Mouse (Mus musculus): ENCODE results near the gene Col6a1. TPM values are rescaled to one million over a fixed set of nuclear protein-coding genes. Genes with fewer than 3 reads are reported as not detected.
A peak's percentile ranks its signal among the peaks of the same experiment; 100 is the strongest.

The Col6a1 gene
- total RNA-seq, 2 experiments from 2014 or later, result 37.5 to 51.9 TPM

DNA sequence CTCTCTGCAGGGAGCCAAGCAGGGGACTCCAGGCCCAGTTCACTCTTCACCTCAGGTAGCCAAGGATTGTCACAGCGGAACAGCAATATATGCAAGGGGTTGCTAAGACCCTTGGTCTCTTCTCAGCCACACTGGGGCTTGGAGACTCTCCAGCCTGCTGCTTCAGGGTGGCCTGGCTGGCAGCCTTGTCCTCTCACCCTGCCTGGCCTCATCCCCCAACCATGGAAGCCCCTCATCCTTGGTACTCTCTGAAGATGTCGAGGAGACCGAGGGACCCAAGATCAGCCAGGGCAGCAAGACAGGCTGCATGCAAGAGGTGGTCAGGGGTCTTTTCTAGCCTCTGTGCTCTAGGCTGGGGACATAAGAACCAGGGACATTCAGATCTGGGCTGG lies 7.7 kb upstream of the Col6a1 start:
- H3K4me3 ChIP-seq, result 0 out of 2 replicates have a peak overlapping the region, but pooled peaks have one; percentile 21
- intact Hi-C loops (cut with DNase I), result loop anchor here (1.0 to 5.0 kb wide), 5 partner anchors 66 to 279 kb away; partner anchors contain the start of genes Col6a2, Mcm3ap and Ybey
- TF ChIP-seq CTCF (IDR thresholded peaks at IDR 0.05), result no peak

DNA sequence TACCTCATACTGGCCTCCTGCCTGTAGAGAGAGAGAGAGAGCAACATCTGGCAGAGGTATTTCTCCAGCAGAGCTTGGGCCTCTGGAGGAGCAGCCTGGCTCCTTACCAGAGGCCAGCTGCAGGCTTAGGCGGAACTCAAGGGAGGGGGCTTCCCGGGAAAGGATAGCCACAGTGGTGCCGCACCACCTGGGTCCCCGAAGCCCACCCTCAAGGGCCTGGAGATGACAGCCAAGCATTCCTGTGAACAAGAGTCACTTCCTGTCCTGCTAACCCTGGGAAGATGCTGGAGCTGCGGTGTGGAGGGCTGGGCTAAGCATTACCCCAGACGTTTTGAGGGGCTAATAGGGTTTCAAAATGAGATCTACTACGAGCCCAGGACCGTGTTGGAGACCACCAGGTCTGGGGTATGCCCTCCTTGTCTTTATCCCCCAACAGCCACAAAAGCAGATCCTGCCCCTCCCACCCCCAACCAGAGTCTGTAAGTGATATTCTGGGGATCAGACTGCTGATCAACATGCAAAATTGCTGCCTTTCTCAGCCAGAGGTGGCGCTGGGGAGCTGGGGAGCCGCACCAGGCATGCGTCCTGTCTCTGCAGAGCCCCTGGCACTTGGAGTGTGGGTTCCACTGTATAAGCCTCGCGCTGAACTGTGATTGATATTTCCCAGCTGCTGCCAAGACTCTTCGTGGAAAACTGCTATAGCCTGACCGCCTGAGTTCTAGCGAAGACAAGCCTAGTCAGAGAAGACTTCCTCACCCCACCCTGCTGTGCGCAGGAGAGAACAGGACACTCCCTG lies 7.1 kb upstream of the Col6a1 start:
- intact Hi-C loops (cut with DNase I), result loop anchor here (5.0 kb wide), 3 partner anchors 66 to 266 kb away; partner anchors contain the start of genes Mcm3ap and Ybey
- Histone ChIP-seq H3K27ac (peak overlapping the region; percentile 45; the same call in 1 of the 2 replicates), H3K4me3 (0 out of 2 replicates have a peak overlapping the region, but pooled peaks have one; percentile 21)
- DNase-seq (ENCODE audit: extremely low spot score in 1 of 2, low spot score in 2 of 2), result peak; percentile 66 to 79
- peak; percentile 70 for TF ChIP-seq CTCF (IDR thresholded peaks at IDR 0.05)

More for the DNA sequence above, 7.7 kb upstream of the Col6a1 start:
- DNase-seq (ENCODE audit: extremely low spot score in 1 of 2, low spot score in 2 of 2), result no peak
- peak overlapping the region; percentile 45; the same call in 1 of the 2 replicates for H3K27ac ChIP-seq

DNA sequence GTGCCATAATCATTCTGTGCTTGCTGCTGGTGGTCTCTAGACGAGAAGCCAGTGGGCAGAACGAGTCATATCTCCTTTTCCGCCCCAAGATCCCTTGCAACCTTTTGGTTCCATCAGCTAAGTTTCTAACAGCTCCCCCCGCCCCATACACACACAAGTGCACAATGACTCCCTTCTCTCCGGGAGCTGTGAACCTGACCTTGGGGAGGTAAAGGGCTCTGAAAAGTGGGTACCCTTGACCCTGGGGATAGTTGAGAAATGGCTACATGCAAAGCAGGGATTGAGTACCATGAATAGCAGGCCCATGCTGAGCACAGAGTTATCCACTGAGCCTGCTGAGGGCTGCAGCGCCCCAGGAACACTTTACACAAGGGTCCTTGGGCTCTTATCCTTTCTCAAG lies 6.4 kb upstream of the Col6a1 start:
- no peak for TF ChIP-seq CTCF (IDR thresholded peaks at IDR 0.05)
- Histone ChIP-seq H3K4me3 (no peak overlapping the region), H3K27ac (no peak overlapping the region; the same call in 1 of the 2 replicates)
- intact Hi-C loops (cut with DNase I), result loop anchor here (5.0 kb wide), 3 partner anchors 65 to 265 kb away; partner anchors contain the start of genes Mcm3ap and Ybey
- DNase-seq (ENCODE audit: extremely low spot score in 1 of 2, low spot score in 2 of 2), result peak in 1 of 2 experiments; percentile 7

DNA sequence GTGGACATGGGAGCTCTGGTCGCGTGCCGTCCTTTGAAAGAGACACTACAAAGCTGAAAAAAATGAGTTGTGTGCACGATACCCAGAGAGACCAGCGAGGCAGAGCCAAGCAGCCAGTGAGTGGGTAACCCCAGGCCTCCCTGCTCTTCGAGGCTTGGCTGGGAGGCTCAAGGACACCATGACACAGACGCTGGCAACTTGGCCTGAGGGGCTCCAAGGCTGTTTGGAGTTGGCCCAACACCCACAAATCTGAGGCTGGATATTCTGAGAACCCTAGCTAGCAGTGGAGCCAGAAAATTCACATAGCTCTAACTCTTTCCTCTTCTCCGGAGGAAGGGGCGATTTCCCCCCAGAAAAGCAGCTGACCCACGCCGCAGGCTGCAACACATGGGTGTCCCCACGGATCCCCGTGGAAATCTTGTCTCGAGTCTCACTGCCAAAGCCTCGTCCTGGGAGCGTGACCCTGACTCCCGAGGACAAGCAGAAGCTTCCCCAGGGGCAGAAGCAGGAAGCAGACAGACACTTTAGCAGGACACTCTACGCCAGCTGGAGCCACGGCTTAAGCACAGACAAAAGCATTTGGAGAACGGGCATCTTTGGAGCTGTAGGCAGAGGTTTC lies 5.8 kb upstream of the Col6a1 start:
- no peak for TF ChIP-seq CTCF (IDR thresholded peaks at IDR 0.05)
- H3K27ac ChIP-seq, result peak overlapping the region; percentile 47; the same call in 1 of the 2 replicates
- DNase-seq (ENCODE audit: extremely low spot score in 1 of 2, low spot score in 2 of 2), result peak in 1 of 2 experiments; percentile 15
- H3K4me3 ChIP-seq, result no peak overlapping the region
- intact Hi-C loops (cut with DNase I), result loop anchor here (5.0 kb wide), 3 partner anchors 64 to 264 kb away; partner anchors contain the start of genes Mcm3ap and Ybey

DNA sequence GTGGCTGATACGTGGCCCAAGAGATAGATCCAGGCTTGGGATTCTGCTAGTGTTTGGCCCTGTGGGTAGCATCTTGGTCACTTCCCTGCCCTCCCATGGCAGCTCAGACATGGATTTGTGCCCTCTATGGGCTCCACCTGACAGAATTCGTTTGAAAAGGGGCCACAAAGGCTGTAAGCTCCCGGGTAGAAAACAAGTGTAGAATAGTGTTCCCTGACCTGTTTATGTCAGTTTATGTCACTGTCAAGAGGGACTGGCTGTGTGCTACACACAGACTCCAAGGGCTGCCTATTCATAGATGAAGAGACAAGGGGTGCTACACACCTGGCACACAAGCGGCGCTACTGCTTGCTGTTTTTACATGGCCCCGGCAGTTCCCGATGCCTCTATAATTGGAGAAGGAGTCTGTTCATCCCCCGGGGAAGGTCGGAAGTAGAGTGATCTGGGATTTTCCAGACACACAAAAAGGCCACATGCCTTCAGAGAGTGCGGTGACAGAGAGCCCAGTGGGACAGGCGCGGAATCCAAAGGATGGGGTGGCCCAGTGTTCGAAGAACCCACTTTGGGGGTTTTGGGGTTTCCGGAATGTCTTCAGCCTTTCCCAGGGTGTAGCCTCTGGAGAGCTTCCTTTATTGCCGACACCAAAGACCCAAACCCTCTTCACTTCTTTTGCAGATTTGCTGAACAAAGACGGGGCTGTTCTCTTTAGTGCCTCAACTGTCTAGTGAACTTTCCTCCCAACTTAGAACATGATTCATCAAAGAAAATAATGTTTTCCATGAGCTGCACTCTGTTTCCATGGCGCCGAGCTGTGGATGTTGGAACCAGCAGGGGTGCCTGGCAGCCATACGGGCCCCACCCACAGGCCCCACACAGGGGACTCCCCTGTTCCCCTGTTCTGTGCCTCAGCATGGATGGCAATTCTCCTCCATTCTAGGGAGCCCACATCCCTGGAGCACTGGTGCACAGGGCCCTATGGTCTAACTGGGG lies 4.0 kb upstream of the Col6a1 start:
- peak overlapping the region; percentile 71; the same call in 1 of the 2 replicates for H3K27ac ChIP-seq
- H3K4me3 ChIP-seq, result no peak overlapping the region
- no peak for TF ChIP-seq CTCF (IDR thresholded peaks at IDR 0.05)
- peak; percentile 66 to 73 for DNase-seq (ENCODE audit: extremely low spot score in 1 of 2, low spot score in 2 of 2)
- intact Hi-C loops (cut with DNase I), result loop anchor here (5.0 kb wide), 3 partner anchors 63 to 263 kb away; partner anchors contain the start of genes Mcm3ap and Ybey

DNA sequence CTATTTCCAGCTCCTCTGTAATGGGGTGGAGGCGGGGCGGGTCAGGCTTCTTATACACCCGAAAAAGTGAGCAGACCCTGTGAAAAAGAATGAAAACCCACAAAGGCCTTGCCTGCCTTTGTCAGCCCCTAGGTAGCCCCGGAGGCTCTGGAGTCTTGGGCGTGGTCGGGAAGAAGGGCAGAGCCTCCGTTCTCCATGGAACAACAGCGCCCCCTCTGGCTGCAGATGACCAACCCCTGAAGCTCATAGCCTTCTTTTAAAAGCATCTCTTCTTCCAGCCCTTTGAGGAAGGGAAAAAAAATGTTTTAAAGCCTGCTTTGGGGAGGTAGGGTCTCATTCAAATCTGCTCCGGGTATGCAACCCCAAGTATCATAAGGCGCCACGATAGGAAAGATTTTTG lies 2.4 kb upstream of the Col6a1 start:
- H3K4me3 ChIP-seq, result no peak overlapping the region
- H3K27ac ChIP-seq, result no peak overlapping the region
- intact Hi-C loops (cut with DNase I), result no loop called here
- TF ChIP-seq CTCF (IDR thresholded peaks at IDR 0.05), result peak; percentile 68
- DNase-seq (ENCODE audit: extremely low spot score in 1 of 2, low spot score in 2 of 2), result peak; percentile 56 to 64

DNA sequence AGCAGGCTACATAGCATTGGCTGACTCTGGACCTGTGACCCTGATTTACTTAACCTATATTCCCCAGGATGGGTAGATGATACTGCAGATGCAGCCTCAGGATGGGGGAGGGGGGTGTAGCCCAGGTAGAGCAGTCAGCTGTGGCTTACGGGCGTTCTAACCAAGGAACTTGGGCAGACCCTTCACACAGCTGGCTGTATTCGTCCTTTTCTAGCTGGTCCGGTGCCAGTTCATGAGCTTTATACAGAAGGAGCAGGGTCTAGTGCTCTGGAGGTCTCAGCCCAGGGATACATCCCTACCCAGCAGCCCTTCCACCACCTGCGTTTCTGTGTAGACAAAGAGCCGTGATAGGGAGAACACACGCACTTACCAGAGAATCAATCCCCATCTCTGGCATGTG lies 1.3 kb upstream of the Col6a1 start:
- no peak overlapping the region for H3K27ac ChIP-seq
- intact Hi-C loops (cut with DNase I), result no loop called here
- peak in 1 of 2 experiments; percentile 9 for DNase-seq (ENCODE audit: extremely low spot score in 1 of 2, low spot score in 2 of 2)
- no peak overlapping the region for H3K4me3 ChIP-seq
- no peak for TF ChIP-seq CTCF (IDR thresholded peaks at IDR 0.05)

DNA sequence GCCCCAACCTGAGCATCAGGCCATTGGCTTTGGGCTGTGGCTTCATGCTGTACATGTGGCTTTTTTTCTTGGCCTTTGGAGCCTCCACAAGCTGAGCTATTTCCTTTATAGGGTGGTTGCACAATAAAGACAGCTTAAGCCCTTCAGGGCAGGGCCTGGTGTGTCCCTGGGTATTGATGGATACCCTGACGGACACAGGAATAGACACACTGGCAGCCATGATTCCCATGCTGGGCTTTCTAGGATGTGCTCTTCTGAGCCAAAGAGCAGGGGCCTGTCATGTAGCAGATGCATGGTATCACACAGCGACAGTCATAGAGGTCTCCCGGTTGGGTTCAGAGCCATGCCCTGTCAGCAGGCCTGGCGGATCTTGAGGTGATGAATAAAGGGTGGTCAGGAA lies 898 bp upstream of the Col6a1 start:
- intact Hi-C loops (cut with DNase I), result no loop called here
- Histone ChIP-seq H3K27ac (no peak overlapping the region), H3K4me3 (no peak overlapping the region)
- peak in 1 of 2 experiments; percentile 1 for DNase-seq (ENCODE audit: extremely low spot score in 1 of 2, low spot score in 2 of 2)
- no peak for TF ChIP-seq CTCF (IDR thresholded peaks at IDR 0.05)

DNA sequence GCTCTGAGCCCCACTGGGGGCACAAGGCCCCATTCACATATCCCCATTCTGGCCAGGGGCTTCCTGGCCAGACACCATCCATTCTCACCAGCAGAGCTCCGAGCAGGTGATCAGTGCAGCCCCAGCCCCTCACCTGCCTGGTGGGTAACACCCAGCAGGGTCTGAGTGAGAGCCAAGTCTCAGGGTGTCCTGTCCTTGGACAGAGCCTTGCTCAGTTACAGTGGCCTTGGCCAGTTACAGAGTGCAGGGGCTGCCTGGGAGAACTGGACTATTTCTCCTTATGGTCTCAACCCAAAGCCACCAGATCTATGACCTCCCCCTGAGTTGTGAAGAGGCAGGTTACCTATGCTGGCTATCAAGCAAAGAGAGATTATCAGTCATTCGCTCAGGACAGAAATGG lies 871 bp downstream of the Col6a1 start:
- peak overlapping the region; percentile 40 for H3K4me3 ChIP-seq
- no peak overlapping the region for H3K27ac ChIP-seq
- no peak for TF ChIP-seq CTCF (IDR thresholded peaks at IDR 0.05)
- peak in 1 of 2 experiments; percentile 11 for DNase-seq (ENCODE audit: extremely low spot score in 1 of 2, low spot score in 2 of 2)
- intact Hi-C loops (cut with DNase I), result no loop called here

DNA sequence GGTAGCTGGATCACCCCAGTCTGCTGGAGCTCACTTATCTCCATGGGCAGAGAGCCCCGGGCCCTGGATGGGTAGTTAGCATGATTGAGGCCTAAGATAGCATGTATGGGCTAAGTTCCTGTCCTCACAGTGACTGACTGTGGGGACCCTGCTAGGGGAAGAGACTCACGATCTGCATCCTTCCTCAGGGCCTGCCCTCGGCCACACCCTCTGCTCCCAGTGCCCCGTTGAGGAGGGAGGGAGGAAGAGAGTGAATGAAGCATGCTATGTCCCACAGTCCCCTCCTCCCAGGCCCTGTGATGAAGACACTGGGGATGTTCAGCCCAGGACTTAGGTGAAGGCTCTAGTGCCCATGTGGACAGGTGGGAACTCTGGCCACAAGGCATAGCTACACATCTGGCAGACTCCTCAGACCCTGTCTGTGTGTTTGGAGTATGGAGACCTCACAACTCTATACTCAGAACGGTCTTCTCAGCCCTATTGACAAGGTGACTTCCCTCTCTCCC lies 1.7 kb downstream of the Col6a1 start:
- H3K4me3 ChIP-seq, result no peak overlapping the region
- intact Hi-C loops (cut with DNase I), result no loop called here
- TF ChIP-seq CTCF (IDR thresholded peaks at IDR 0.05), result no peak
- peak in 1 of 2 experiments; percentile 7 for DNase-seq (ENCODE audit: extremely low spot score in 1 of 2, low spot score in 2 of 2)
- H3K27ac ChIP-seq, result no peak overlapping the region
